Mouse (Mus musculus) erythroid progenitor cell, adult 5-6 weeks (primary cell): ENCODE data around the gene Olfr1141. TPM values are rescaled to one million over a fixed set of nuclear protein-coding genes. Genes with fewer than 3 reads are reported as not detected.

Source experiments
- ATAC-seq: replicated peaks from 2 replicates; pipeline ENCODE4 v1.8.0; 2016; ENCODE audit warnings: moderate number of reproducible peaks, mild to moderate bottlenecking, moderate TSS enrichment, inconsistent platforms; ENCODE audit not compliant: poor library complexity, low FRiP score, severe bottlenecking
- total RNA-seq, 2 experiments: library from RNA; stranded (forward) in 1 of 2; stranded (reverse) in 1 of 2; fragments of 150-400 nt in 1 of 2; fragments of 186-747, 209-891 nt in 1 of 2; gene quantifications; 2 replicates each; pipeline versions ENCODE4 v1.2.3 to v1.2.4; 2015 to 2017; ENCODE audit warnings: low replicate concordance in 2 of 2

The Olfr1141 gene
- total RNA-seq (2015; ENCODE audit: low replicate concordance) (not detected in 2 replicates), total RNA-seq (2017; ENCODE audit: low replicate concordance) (not detected in 2 replicates)

GRCm38 (mm10) chr2:87753891-87754290, at the start of gene Olfr1141:
Olfr1141 (minus strand) TSS chr2:87753991.
- ATAC-seq = no peak

GRCm38 (mm10) chr2:87800292-87800691, 46.5 kb upstream of the Olfr1141 start, which contains the start of gene Olfr1143:
Olfr1143 (plus strand) TSS chr2:87800592.
- ATAC-seq = no peak

- ATAC-seq = no peak
Measured at GRCm38 (mm10) chr2:87779183-87779582, 25.4 kb upstream of the Olfr1141 start, which contains the start of gene Olfr152. Olfr152 (plus strand) TSS chr2:87779483.

GRCm38 (mm10) chr2:87776143-87776542, 22.4 kb upstream of the Olfr1141 start:
- no peak for ATAC-seq

- no peak for ATAC-seq
Measured at GRCm38 (mm10) chr2:87743452-87743851, 10.3 kb downstream of the Olfr1141 start, which contains the start of gene Olfr1140. Olfr1140 (plus strand) TSS chr2:87743752.

- ATAC-seq = no peak
Measured at GRCm38 (mm10) chr2:87739878-87740277, 13.9 kb downstream of the Olfr1141 start, which contains the start of gene Olfr1138. Olfr1138 (minus strand) TSS chr2:87739978.

GRCm38 (mm10) chr2:87713079-87713478, 40.7 kb downstream of the Olfr1141 start, which contains the start of gene Olfr1137:
Olfr1137 (minus strand) TSS chr2:87713179.
- ATAC-seq = no peak

Other genes with a start within 250 kb of the Olfr1141 start
- not detected in 2 replicates for gene Pramel6, start 247.4 kb downstream of the Olfr1141 start, total RNA-seq (2015; ENCODE audit: low replicate concordance)
- not detected in 2 replicates for gene Pramel6, start 247.4 kb downstream of the Olfr1141 start, total RNA-seq (2017; ENCODE audit: low replicate concordance)
- not detected in 2 replicates for gene Olfr153, start 222.2 kb downstream of the Olfr1141 start, total RNA-seq (2015; ENCODE audit: low replicate concordance)
- not detected in 2 replicates for gene Olfr153, start 222.2 kb downstream of the Olfr1141 start, total RNA-seq (2017; ENCODE audit: low replicate concordance)
- gene Olfr1128, start 208.4 kb downstream of the Olfr1141 start, total RNA-seq (2015; ENCODE audit: low replicate concordance) = not detected in 2 replicates
- gene Olfr1128, start 208.4 kb downstream of the Olfr1141 start, total RNA-seq (2017; ENCODE audit: low replicate concordance) = not detected in 2 replicates
- gene Olfr1129, start 180.1 kb downstream of the Olfr1141 start, total RNA-seq (2015; ENCODE audit: low replicate concordance) = not detected in 2 replicates
- not detected in 2 replicates for gene Olfr1129, start 180.1 kb downstream of the Olfr1141 start, total RNA-seq (2017; ENCODE audit: low replicate concordance)
- not detected in 2 replicates for gene Olfr1130, start 147.8 kb downstream of the Olfr1141 start, total RNA-seq (2015; ENCODE audit: low replicate concordance)
- gene Olfr1130, start 147.8 kb downstream of the Olfr1141 start, total RNA-seq (2017; ENCODE audit: low replicate concordance) = not detected in 2 replicates
- not detected in 2 replicates for gene Olfr1131, start 126.9 kb downstream of the Olfr1141 start, total RNA-seq (2015; ENCODE audit: low replicate concordance)
- not detected in 2 replicates for gene Olfr1131, start 126.9 kb downstream of the Olfr1141 start, total RNA-seq (2017; ENCODE audit: low replicate concordance)
- not detected in 2 replicates for gene Olfr1132, start 116.5 kb downstream of the Olfr1141 start, total RNA-seq (2015; ENCODE audit: low replicate concordance)
- gene Olfr1132, start 116.5 kb downstream of the Olfr1141 start, total RNA-seq (2017; ENCODE audit: low replicate concordance) = not detected in 2 replicates
- not detected in 2 replicates for gene Olfr1133, start 106.6 kb downstream of the Olfr1141 start, total RNA-seq (2015; ENCODE audit: low replicate concordance)
- gene Olfr1133, start 106.6 kb downstream of the Olfr1141 start, total RNA-seq (2017; ENCODE audit: low replicate concordance) = not detected in 2 replicates
- gene Olfr1134, start 95.5 kb downstream of the Olfr1141 start, total RNA-seq (2015; ENCODE audit: low replicate concordance) = not detected in 2 replicates
- not detected in 2 replicates for gene Olfr1134, start 95.5 kb downstream of the Olfr1141 start, total RNA-seq (2017; ENCODE audit: low replicate concordance)
- not detected in 2 replicates for gene Olfr1135, start 80.3 kb downstream of the Olfr1141 start, total RNA-seq (2015; ENCODE audit: low replicate concordance)
- not detected in 2 replicates for gene Olfr1135, start 80.3 kb downstream of the Olfr1141 start, total RNA-seq (2017; ENCODE audit: low replicate concordance)
- not detected in 2 replicates for gene Olfr1136, start 60.0 kb downstream of the Olfr1141 start, total RNA-seq (2015; ENCODE audit: low replicate concordance)
- not detected in 2 replicates for gene Olfr1136, start 60.0 kb downstream of the Olfr1141 start, total RNA-seq (2017; ENCODE audit: low replicate concordance)
- not detected in 2 replicates for gene Olfr1137, start 40.8 kb downstream of the Olfr1141 start, total RNA-seq (2015; ENCODE audit: low replicate concordance)
- not detected in 2 replicates for gene Olfr1137, start 40.8 kb downstream of the Olfr1141 start, total RNA-seq (2017; ENCODE audit: low replicate concordance)
- gene Olfr1138, start 14.0 kb downstream of the Olfr1141 start, total RNA-seq (2015; ENCODE audit: low replicate concordance) = not detected in 2 replicates
- not detected in 2 replicates for gene Olfr1138, start 14.0 kb downstream of the Olfr1141 start, total RNA-seq (2017; ENCODE audit: low replicate concordance)
- gene Olfr1140, start 10.2 kb downstream of the Olfr1141 start, total RNA-seq (2015; ENCODE audit: low replicate concordance) = not detected in 2 replicates
- not detected in 2 replicates for gene Olfr1140, start 10.2 kb downstream of the Olfr1141 start, total RNA-seq (2017; ENCODE audit: low replicate concordance)
- gene Olfr152, start 25.5 kb upstream of the Olfr1141 start, total RNA-seq (2015; ENCODE audit: low replicate concordance) = not detected in 2 replicates
- gene Olfr152, start 25.5 kb upstream of the Olfr1141 start, total RNA-seq (2017; ENCODE audit: low replicate concordance) = not detected in 2 replicates
- gene Olfr1143, start 46.6 kb upstream of the Olfr1141 start, total RNA-seq (2015; ENCODE audit: low replicate concordance) = not detected in 2 replicates
- gene Olfr1143, start 46.6 kb upstream of the Olfr1141 start, total RNA-seq (2017; ENCODE audit: low replicate concordance) = not detected in 2 replicates
- not detected in 2 replicates for gene Olfr1145, start 55.8 kb upstream of the Olfr1141 start, total RNA-seq (2015; ENCODE audit: low replicate concordance)
- not detected in 2 replicates for gene Olfr1145, start 55.8 kb upstream of the Olfr1141 start, total RNA-seq (2017; ENCODE audit: low replicate concordance)
- not detected in 2 replicates for gene Olfr1148, start 76.5 kb upstream of the Olfr1141 start, total RNA-seq (2015; ENCODE audit: low replicate concordance)
- not detected in 2 replicates for gene Olfr1148, start 76.5 kb upstream of the Olfr1141 start, total RNA-seq (2017; ENCODE audit: low replicate concordance)
- gene Olfr1150-ps1, start 90.0 kb upstream of the Olfr1141 start, total RNA-seq (2015; ENCODE audit: low replicate concordance) = not detected in 2 replicates
- gene Olfr1150-ps1, start 90.0 kb upstream of the Olfr1141 start, total RNA-seq (2017; ENCODE audit: low replicate concordance) = not detected in 2 replicates
- gene Olfr1151, start 101.9 kb upstream of the Olfr1141 start, total RNA-seq (2015; ENCODE audit: low replicate concordance) = not detected in 2 replicates
- gene Olfr1151, start 101.9 kb upstream of the Olfr1141 start, total RNA-seq (2017; ENCODE audit: low replicate concordance) = not detected in 2 replicates
- gene Olfr1152, start 112.5 kb upstream of the Olfr1141 start, total RNA-seq (2015; ENCODE audit: low replicate concordance) = not detected in 2 replicates
- gene Olfr1152, start 112.5 kb upstream of the Olfr1141 start, total RNA-seq (2017; ENCODE audit: low replicate concordance) = not detected in 2 replicates
- not detected in 2 replicates for gene Olfr1153, start 141.0 kb upstream of the Olfr1141 start, total RNA-seq (2015; ENCODE audit: low replicate concordance)
- not detected in 2 replicates for gene Olfr1153, start 141.0 kb upstream of the Olfr1141 start, total RNA-seq (2017; ENCODE audit: low replicate concordance)
- not detected in 2 replicates for gene Olfr1154, start 151.2 kb upstream of the Olfr1141 start, total RNA-seq (2015; ENCODE audit: low replicate concordance)
- gene Olfr1154, start 151.2 kb upstream of the Olfr1141 start, total RNA-seq (2017; ENCODE audit: low replicate concordance) = not detected in 2 replicates
- gene Olfr1155, start 191.1 kb upstream of the Olfr1141 start, total RNA-seq (2015; ENCODE audit: low replicate concordance) = not detected in 2 replicates
- gene Olfr1155, start 191.1 kb upstream of the Olfr1141 start, total RNA-seq (2017; ENCODE audit: low replicate concordance) = not detected in 2 replicates
- not detected in 2 replicates for gene Olfr1156, start 199.1 kb upstream of the Olfr1141 start, total RNA-seq (2015; ENCODE audit: low replicate concordance)
- not detected in 2 replicates for gene Olfr1156, start 199.1 kb upstream of the Olfr1141 start, total RNA-seq (2017; ENCODE audit: low replicate concordance)
- not detected in 2 replicates for gene Olfr1157, start 214.3 kb upstream of the Olfr1141 start, total RNA-seq (2015; ENCODE audit: low replicate concordance)
- not detected in 2 replicates for gene Olfr1157, start 214.3 kb upstream of the Olfr1141 start, total RNA-seq (2017; ENCODE audit: low replicate concordance)
- not detected in 2 replicates for gene Olfr74, start 220.7 kb upstream of the Olfr1141 start, total RNA-seq (2015; ENCODE audit: low replicate concordance)
- gene Olfr74, start 220.7 kb upstream of the Olfr1141 start, total RNA-seq (2017; ENCODE audit: low replicate concordance) = not detected in 2 replicates
- not detected in 2 replicates for gene Olfr1158, start 236.1 kb upstream of the Olfr1141 start, total RNA-seq (2015; ENCODE audit: low replicate concordance)
- gene Olfr1158, start 236.1 kb upstream of the Olfr1141 start, total RNA-seq (2017; ENCODE audit: low replicate concordance) = not detected in 2 replicates